Mouse (Mus musculus): ENCODE results near the gene Gm28305.

DNA sequence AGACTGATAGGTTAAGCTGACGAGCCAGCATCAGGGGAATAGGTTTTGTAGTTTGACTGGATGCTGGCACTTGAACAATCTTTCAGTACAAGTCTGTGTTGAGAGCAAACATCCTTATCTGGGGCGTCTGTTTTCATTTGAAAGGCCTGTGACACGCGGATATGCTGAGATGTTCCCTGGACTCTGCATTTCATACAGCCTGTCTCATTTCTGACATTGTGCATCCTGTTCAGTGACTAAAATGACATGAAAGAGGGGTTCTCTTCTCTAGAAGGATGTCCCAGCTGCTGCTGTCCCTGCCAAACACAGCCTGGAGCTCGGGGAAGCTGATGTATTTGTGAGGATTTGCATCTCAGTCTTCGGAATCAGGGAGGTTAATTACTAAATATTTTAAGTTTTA is 67.0 kb downstream of the Gm28305 start:
- TF ChIP-seq CTCF (IDR thresholded peaks at IDR 0.05; ENCODE audit: extremely low read depth, insufficient read depth, low read length) (no peak), POLR2A (IDR thresholded peaks at IDR 0.05; ENCODE audit: extremely low read depth, insufficient read depth, low read length) (no peak)

Data from cortical plate, adult 2 months (tissue).